17 mouse cellular contexts compared by ENCODE assay signal in the genomic region with DNA sequence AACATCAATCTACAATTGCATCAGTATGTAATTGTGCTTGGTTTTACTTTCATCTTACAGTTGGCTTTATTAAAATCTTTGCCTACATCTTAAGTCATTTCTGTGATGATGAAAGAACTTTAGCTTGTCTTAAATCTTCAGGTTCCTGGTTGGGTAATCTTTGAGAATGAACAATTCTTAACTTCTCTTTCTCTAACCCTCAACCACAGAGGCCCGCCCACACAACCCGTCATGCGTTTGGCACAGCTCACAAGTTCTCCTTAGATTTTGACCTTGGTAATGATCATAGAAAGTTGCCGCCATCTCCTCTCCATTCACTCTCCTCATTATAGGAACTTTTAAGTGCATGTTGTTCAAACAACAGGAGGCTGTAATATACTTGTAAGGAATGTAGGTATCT. TPM values are rescaled to one million over a fixed set of nuclear protein-coding genes. Genes with fewer than 3 reads are reported as not detected.
DNase-seq lines count a peak whose midpoint lies in the region; ATAC-seq and TF ChIP-seq lines count a peak whose summit lies in the region.
"Had no signal": no experiment of that assay in that cellular context is flagged by ENCODE, and none has a peak within 500 bp of the region (broad histone marks: within the 10 kb centered on the region; RNA-seq: fewer than 3 reads in every experiment).

No protein-coding gene starts in this region.

- WGBS in hindbrain, embryonic 14.5 days, result 94% methylated on average over 4 of the region's 4 CpGs

- TF ChIP-seq CTCF in layer of hippocampus, adult 2 months (conservative IDR thresholded peaks at IDR 0.05), result no peak

- H3K36me3 ChIP-seq in hindbrain, embryonic 14.5 days (replicated peaks; ENCODE audit: control insufficient read depth, insufficient read depth), result no peaks in the 10 kb centered on the region
- H3K36me3 ChIP-seq: embryonic facial prominence, embryonic 12.5 days; hindbrain, embryonic 12.5 days; liver, embryonic 13.5 days had no signal

- H3K9me3 ChIP-seq in hindbrain, embryonic 14.5 days (ENCODE audit: control insufficient read depth, low read length), result no peaks in the 10 kb centered on the region
- H3K9me3 ChIP-seq: embryonic facial prominence, embryonic 12.5 days; hindbrain, embryonic 12.5 days; liver, embryonic 13.5 days had no signal

- no peak overlapping the region for H3K4me3 ChIP-seq in hindbrain, embryonic 14.5 days (replicated peaks; ENCODE audit: low read length)
- H3K4me3 ChIP-seq in layer of hippocampus, adult 2 months, result no peak overlapping the region
- H3K4me3 ChIP-seq: embryonic facial prominence, embryonic 12.5 days; heart, adult 2 months; hindbrain, embryonic 12.5 days; left cerebral cortex, adult 2 months; liver, embryonic 13.5 days had no signal

- ATAC-seq in hindbrain, embryonic 14.5 days (ENCODE audit: low FRiP score), result no peak
- ATAC-seq: forebrain, embryonic 16.5 days had no signal

- H3K9ac ChIP-seq in hindbrain, embryonic 14.5 days, result no peak overlapping the region
- H3K9ac ChIP-seq: embryonic facial prominence, embryonic 12.5 days; hindbrain, embryonic 12.5 days; liver, embryonic 13.5 days had no signal

- H3K27me3 ChIP-seq in hindbrain, embryonic 14.5 days (ENCODE audit: control insufficient read depth, insufficient read depth, low read length), result no peaks in the 10 kb centered on the region
- H3K27me3 ChIP-seq: embryonic facial prominence, embryonic 12.5 days; hindbrain, embryonic 12.5 days; liver, embryonic 13.5 days had no signal

- DNase-seq in adrenal gland, postnatal 10 days, result peak; percentile 36
- no peak for DNase-seq in adrenal gland, adult 8-10 months
- DNase-seq in fat pad, adult 2 months (ENCODE audit: extremely low read depth, low read depth, low spot score), result peak; percentile 71
- DNase-seq in lung, postnatal 25 days (ENCODE audit: low spot score), result peak; percentile 55
- DNase-seq in thymus, postnatal 25 days, result peak; percentile 46
- DNase-seq in hindbrain, embryonic 14.5 days (ENCODE audit: low spot score), result no peak
- no peak for DNase-seq in layer of hippocampus, adult 2 months (ENCODE audit: low spot score in 2 of 2)
- DNase-seq in left cerebral cortex, postnatal 25 days (ENCODE audit: low spot score in 2 of 2), result no peak
- DNase-seq: cerebellum, adult 9-11 months; kidney, postnatal 36 days; liver, embryonic 13.5 days; midbrain, embryonic 14.5 days had no signal

- H3K4me1 ChIP-seq in hindbrain, embryonic 14.5 days (replicated peaks; ENCODE audit: control insufficient read depth, insufficient read depth, low read length), result no peaks in the 10 kb centered on the region
- H3K4me1 ChIP-seq: embryonic facial prominence, embryonic 12.5 days; hindbrain, embryonic 12.5 days; liver, embryonic 13.5 days had no signal

- no peak overlapping the region for H3K4me2 ChIP-seq in hindbrain, embryonic 14.5 days (replicated peaks)
- H3K4me2 ChIP-seq: embryonic facial prominence, embryonic 12.5 days; hindbrain, embryonic 12.5 days; liver, embryonic 13.5 days had no signal

- no peak overlapping the region for H3K27ac ChIP-seq in hindbrain, embryonic 14.5 days
- H3K27ac ChIP-seq in layer of hippocampus, adult 2 months, result no peak overlapping the region
- H3K27ac ChIP-seq: embryonic facial prominence, embryonic 12.5 days; heart, adult 2 months; hindbrain, embryonic 12.5 days; left cerebral cortex, adult 2 months; liver, embryonic 13.5 days had no signal

- intact Hi-C loops in left cerebral cortex, postnatal 25 days (cut with DNase I), result no loop called here

RNA-seq across cellular contexts. Expression of gene Mboat1, which starts 18.0 kb away (rescaled TPM):
- total RNA-seq in adrenal gland, postnatal 10 days (2021), result 1 to 10 TPM; 4.4 to 5.5 TPM
- 1 to 10 TPM; 3.9 to 4.4 (median 4.1) TPM for total RNA-seq in adrenal gland, adult 8-10 months (2022)
- polyA plus RNA-seq in hindbrain, embryonic 14.5 days (2014; fragmentation: Nextera tagmentation; extraction: Ambion mirVana), result 2.8 and 3.1 TPM in 2 replicates
- total RNA-seq in layer of hippocampus, adult 2 months (2021), result 1 to 10 TPM; 1.5 to 2.2 TPM
- under 1 TPM; 0.62 to 0.89 TPM for total RNA-seq in left cerebral cortex, postnatal 25 days (2021)

Comparison
In these comparisons a context has a peak if more than half of its experiments do, and no peak if none do; other contexts are left out.
1. DNase-seq: peak in adrenal gland, postnatal 10 days (single experiment), fat pad, adult 2 months (single experiment), lung, postnatal 25 days (single experiment) and thymus, postnatal 25 days (single experiment); none in adrenal gland, adult 8-10 months (single experiment), hindbrain, embryonic 14.5 days (single experiment), layer of hippocampus, adult 2 months (0 of 2) and left cerebral cortex, postnatal 25 days (0 of 2).